Mouse (Mus musculus) midbrain, embryonic 16.5 days (tissue): Measurements from ENCODE around the gene Plxdc1. TPM values are rescaled to one million over a fixed set of nuclear protein-coding genes. Genes with fewer than 3 reads are reported as not detected.
A peak's percentile ranks its signal among the peaks of the same experiment; 100 is the strongest.

ENCODE experiments used
- ATAC-seq: fragments of 200-750 bp; cut with Nextera tagmentation; 2 replicates; pipeline ENCODE4 v1.8.0; 2017; ENCODE audit warnings: moderate TSS enrichment
- H3K27ac ChIP-seq: fragments of 300-500 bp; sonication (generic); 2 replicates; pipeline ENCODE4 v1.5.1; 2014; ENCODE audit warnings: mild to moderate bottlenecking, low read length, mixed read lengths
- H3K27me3 ChIP-seq: fragments of 300-500 bp; sonication (generic); 2 replicates; pipeline ENCODE4 v1.6.1; 2014; ENCODE audit warnings: low read depth, low read length, mixed read lengths; ENCODE audit not compliant: control insufficient read depth, insufficient read depth
- H3K36me3 ChIP-seq: fragments of 300-500 bp; sonication (generic); 2 replicates; pipeline ENCODE4 v1.6.1; 2014; ENCODE audit warnings: mild to moderate bottlenecking, low read length, moderate library complexity, mixed read lengths; ENCODE audit not compliant: control insufficient read depth, insufficient read depth
- H3K4me1 ChIP-seq: fragments of 300-500 bp; sonication (generic); 2 replicates; pipeline ENCODE4 v1.6.1; 2014; ENCODE audit warnings: mild to moderate bottlenecking, low read length, mixed read lengths; ENCODE audit not compliant: control insufficient read depth, insufficient read depth
- H3K4me2 ChIP-seq: fragments of 300-500 bp; sonication (generic); 2 replicates; pipeline ENCODE4 v1.6.1; 2014; ENCODE audit warnings: mild to moderate bottlenecking, low read length, mixed read lengths
- H3K4me3 ChIP-seq: fragments of 300-500 bp; sonication (generic); 2 replicates; pipeline ENCODE4 v1.5.1; 2014; ENCODE audit warnings: low read depth, mild to moderate bottlenecking, low read length, moderate library complexity, mixed read lengths
- H3K9ac ChIP-seq: fragments of 300-500 bp; sonication (generic); 2 replicates; pipeline ENCODE4 v1.6.1; 2014; ENCODE audit warnings: low read depth, low read length, mixed read lengths
- H3K9me3 ChIP-seq: fragments of 300-500 bp; sonication (generic); replicated peaks from 2 replicates; pipeline ENCODE4 v1.6.1; 2014; ENCODE audit warnings: mild to moderate bottlenecking, low read length, mixed read lengths; ENCODE audit not compliant: control insufficient read depth, poor library complexity, severe bottlenecking
- WGBS: fragments of 180-500 bp; shearing (Covaris S2); extraction: QIAGEN DNeasy Blood & Tissue Kit; methylation state at CpG from one replicate; pipeline ENCODE4 v1.1.7; 2014; 5-methylcytosine and 5-hydroxymethylcytosine counted together
- polyA plus RNA-seq: library from polyadenylated mRNA; unstranded; fragments of >200 nt; fragmentation: Nextera tagmentation; extraction: Ambion mirVana; gene quantifications from 2 replicates; pipeline ENCODE4 v1.2.1, GENCODE M21; 2015

Plxdc1 gene
- 2.7 and 3.1 TPM in 2 replicates for polyA plus RNA-seq

DNA sequence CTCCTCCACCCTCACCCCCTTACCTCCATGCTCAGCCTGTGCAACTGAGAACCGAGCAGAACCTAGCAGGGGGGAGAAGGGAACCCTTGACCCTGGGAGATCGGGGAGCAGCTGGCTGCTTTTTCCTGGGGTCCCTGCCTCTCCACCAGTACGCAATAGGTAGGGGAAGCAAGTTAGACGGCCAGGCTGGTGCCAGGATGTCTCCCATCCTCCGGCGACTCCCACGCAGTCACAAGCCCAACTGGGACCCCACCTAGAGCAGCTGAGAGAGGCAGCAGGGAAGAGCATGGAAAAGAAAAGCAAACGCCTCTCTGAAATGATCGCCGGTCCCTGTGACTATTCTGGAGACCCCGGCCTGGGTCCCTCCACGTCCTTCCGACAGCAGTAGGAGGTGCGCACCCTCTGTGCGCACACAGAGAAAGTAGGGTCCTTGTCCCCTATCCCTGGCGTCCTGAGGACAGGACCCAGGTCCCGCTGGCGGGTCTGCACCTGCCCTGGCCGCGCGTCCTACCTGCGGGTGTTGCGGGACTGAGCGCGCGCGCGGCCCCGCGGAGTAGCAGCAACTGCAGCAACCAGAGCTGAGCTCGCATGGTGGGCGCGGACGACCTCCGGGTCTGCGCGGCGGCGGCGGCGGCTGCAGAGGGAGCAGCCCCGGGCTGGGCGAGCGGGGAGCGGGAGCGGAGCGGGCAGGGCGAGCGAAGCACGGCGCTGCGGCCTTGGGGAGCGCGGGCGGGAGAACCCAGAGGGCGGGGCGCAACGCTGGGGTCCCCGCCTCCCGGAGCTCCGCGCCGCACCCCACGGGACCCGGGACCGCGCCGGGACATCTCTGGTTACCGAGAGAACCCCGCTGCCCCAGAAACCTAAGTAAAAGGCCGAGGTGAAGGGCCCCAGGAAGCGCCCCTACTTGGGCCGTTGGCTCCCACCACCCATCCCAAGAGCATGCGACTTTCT is at the start of gene Plxdc1:
Gene Plxdc1, minus strand, starts transcription at position 718 of the 951 bp plus-strand sequence.
- peak within 1 kb of the TSS; percentile 77 for H3K4me2 ChIP-seq
- peak within 1 kb of the TSS; percentile 69 for H3K9ac ChIP-seq
- peaks cover 10% of the 10 kb centered on the region for H3K27me3 ChIP-seq
- H3K27ac ChIP-seq = no peak within 1 kb of the TSS
- H3K4me3 ChIP-seq = peak within 1 kb of the TSS; percentile 81
- WGBS = 3% methylated on average over 48 of the region's 74 CpGs
- H3K4me1 ChIP-seq = peaks cover 18% of the 10 kb centered on the region
- H3K9me3 ChIP-seq = no peaks in the 10 kb centered on the region
- ATAC-seq = no peak
- no peaks in the 10 kb centered on the region for H3K36me3 ChIP-seq

DNA sequence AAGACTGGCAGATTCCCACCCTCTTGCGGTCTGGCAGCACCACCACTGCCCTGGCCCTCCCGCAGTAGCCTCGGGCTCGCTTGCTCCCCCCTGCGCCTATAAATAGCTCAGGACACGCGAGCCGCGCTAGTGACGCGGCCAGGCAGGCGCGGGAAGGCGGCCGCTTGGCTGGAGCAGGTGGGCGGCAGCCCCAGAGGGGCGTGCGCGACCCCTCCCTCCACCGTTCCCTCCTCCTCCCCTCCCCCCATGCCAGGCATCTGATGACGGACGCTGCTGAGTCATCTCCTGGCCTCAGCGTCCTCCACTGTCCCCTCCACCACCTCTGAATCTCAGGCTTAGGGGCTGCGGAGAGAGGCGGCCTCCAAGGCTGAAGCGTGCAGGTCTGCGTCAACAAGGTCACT is 49.7 kb upstream of the Plxdc1 start:
- H3K4me1 ChIP-seq = peaks cover 17% of the 10 kb centered on the region
- H3K36me3 ChIP-seq = peaks cover 3% of the 10 kb centered on the region; the same call in 1 of the 2 replicates
- no peaks in the 10 kb centered on the region for H3K9me3 ChIP-seq
- H3K4me3 ChIP-seq = peak overlapping the region; percentile 45
- peak overlapping the region; percentile 42; the same call in 1 of the 2 replicates for H3K27ac ChIP-seq
- H3K4me2 ChIP-seq = peak overlapping the region; percentile 95
- H3K27me3 ChIP-seq = no peaks in the 10 kb centered on the region
- H3K9ac ChIP-seq = peak overlapping the region; percentile 72
- ATAC-seq = peak; percentile 64
- under 1% methylated on average over 27 of the region's 27 CpGs for WGBS

DNA sequence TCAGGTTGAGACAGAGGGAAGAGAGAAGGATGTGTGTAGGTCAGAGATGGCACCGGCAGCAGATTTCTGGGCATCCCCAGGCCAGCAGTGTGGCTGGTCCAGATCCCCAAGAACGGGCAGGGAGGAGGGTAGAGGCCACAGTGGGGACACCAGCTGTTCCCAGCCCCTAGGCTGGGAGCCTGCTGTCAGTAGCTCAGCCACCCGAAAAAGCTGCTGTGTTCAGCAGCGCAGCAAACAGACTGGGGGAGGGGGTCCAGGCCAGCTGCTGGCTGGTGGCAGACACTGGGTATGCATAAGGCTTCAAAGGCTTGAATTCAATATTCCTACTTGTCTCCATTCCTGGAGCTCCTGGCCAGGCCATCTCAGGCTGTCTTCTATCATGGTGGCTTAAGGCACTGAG is 48.6 kb upstream of the Plxdc1 start:
- H3K27ac ChIP-seq = no peak overlapping the region
- H3K4me1 ChIP-seq = peaks cover 17% of the 10 kb centered on the region
- no peak; the same call in 1 of the 2 replicates for ATAC-seq
- H3K36me3 ChIP-seq = peaks cover 10% of the 10 kb centered on the region
- H3K27me3 ChIP-seq = no peaks in the 10 kb centered on the region
- no peak overlapping the region for H3K4me3 ChIP-seq
- H3K9me3 ChIP-seq = no peaks in the 10 kb centered on the region
- no peak overlapping the region for H3K9ac ChIP-seq
- no peak overlapping the region for H3K4me2 ChIP-seq
- 9% methylated on average over 4 of the region's 4 CpGs for WGBS

DNA sequence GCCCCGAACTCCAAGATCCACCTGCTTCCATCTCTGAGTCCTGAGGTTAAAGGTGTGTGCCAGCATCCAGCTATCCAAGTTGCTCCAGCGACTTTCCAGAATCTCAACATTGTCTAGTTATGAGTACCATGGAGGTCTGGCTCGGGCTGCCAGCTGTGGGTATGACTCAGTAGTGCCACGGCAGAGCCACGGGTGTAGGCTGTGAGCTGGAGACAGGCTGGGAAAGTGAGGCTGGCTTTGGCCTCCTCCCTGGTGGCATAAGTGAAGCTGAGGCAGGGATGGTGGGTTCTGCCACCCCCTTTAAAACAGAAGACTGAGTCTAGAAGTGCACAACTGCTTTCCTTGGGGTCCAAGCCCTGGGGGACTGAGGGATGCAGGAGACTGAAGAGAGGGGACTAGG is 47.8 kb upstream of the Plxdc1 start:
- H3K4me1 ChIP-seq = peaks cover 17% of the 10 kb centered on the region
- 84% methylated on average over 5 of the region's 5 CpGs for WGBS
- H3K9ac ChIP-seq = no peak overlapping the region
- H3K27me3 ChIP-seq = no peaks in the 10 kb centered on the region
- H3K27ac ChIP-seq = no peak overlapping the region
- no peak overlapping the region for H3K4me2 ChIP-seq
- ATAC-seq = no peak
- H3K4me3 ChIP-seq = no peak overlapping the region
- no peaks in the 10 kb centered on the region for H3K9me3 ChIP-seq
- peaks cover 15% of the 10 kb centered on the region for H3K36me3 ChIP-seq

DNA sequence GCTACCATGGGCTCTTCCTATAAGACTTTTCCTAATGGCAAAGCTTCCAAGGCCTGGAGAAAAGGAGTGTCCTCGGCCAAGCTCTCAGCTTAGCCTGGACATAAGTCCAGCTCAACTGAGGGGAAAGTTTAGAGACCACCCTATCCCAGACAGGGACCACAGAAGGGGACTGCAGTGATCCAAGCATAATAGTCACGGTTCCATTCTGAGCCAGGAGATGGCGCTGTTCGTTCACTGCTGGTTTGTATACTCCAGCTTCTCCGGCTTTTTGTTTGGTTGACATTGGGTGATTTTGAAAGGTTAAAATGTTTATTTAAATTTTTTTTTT is 45.2 kb upstream of the Plxdc1 start:
- Histone ChIP-seq H3K9ac (no peak overlapping the region), H3K4me2 (no peak overlapping the region), H3K27me3 (no peaks in the 10 kb centered on the region), H3K9me3 (no peaks in the 10 kb centered on the region), H3K36me3 (peaks cover 23% of the 10 kb centered on the region), H3K27ac (no peak overlapping the region), H3K4me1 (peaks cover 27% of the 10 kb centered on the region), H3K4me3 (no peak overlapping the region)
- 2% methylated on average over 5 of the region's 5 CpGs for WGBS
- ATAC-seq = 0 out of 2 replicates have a peak, but pooled peaks have one; percentile 30

DNA sequence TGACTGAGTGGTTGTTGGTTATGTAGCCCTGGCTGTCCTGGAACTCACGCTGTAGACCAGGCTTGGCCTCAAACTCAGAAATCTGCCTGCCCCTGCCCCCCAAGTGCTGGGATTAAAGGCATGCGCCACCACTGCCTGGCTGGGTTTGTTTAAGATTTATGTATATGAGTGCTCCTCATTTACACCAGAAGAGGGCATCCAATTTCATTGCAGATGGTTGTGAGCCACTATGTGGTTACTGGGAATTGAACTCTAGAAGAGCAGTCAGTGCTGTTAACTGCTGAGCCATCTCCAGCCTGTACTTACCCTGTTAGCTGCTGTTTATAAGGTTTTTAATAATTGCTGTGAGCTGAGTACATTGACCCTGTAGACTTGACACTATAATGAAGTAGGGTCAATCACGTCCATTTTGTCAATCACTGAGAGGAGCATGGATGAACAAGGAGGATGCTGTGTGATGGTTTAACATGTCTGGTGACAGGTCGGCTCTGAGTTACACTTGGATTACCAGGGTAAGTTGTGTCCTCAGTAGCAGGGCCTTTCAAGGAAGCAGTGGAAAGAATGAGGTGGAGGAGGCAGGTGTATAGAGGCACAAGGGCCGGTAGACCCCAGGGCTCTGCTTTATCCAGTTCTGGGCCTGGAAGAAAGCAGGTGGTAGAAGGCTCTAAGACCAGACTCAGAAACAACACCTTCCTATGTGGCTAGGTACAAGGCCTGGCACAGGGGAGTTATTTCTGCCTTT is 44.6 kb upstream of the Plxdc1 start:
- ATAC-seq = no peak
- no peaks in the 10 kb centered on the region for H3K9me3 ChIP-seq
- H3K36me3 ChIP-seq = peaks cover 23% of the 10 kb centered on the region
- 55% methylated on average over 5 of the region's 5 CpGs for WGBS
- H3K27ac ChIP-seq = no peak overlapping the region
- no peaks in the 10 kb centered on the region for H3K27me3 ChIP-seq
- H3K9ac ChIP-seq = no peak overlapping the region
- H3K4me3 ChIP-seq = no peak overlapping the region
- H3K4me1 ChIP-seq = peaks cover 25% of the 10 kb centered on the region
- no peak overlapping the region for H3K4me2 ChIP-seq

DNA sequence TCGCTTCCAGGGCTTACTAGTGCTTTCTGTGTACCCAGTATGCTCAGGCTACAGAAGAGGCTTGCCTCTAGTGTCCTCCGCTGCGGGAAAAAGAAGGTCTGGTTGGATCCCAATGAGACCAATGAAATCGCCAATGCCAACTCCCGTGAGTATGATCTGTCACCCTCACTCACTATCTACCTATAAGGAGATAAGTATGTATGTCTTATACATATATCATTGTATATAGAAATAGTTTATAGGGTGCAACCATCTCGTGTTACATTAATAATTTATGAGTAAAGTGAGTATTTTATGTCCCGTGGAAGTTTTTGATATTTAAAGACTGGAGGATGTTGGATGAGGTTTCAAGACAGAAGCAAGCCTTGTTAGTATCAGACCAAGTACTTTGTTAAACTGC is 41.5 kb upstream of the Plxdc1 start:
- Histone ChIP-seq H3K27me3 (no peaks in the 10 kb centered on the region), H3K4me2 (peak overlapping the region; percentile 71), H3K4me1 (peaks cover 26% of the 10 kb centered on the region), H3K36me3 (peaks cover 23% of the 10 kb centered on the region), H3K9me3 (no peaks in the 10 kb centered on the region), H3K27ac (no peak overlapping the region), H3K4me3 (peak overlapping the region; percentile 83), H3K9ac (peak overlapping the region; percentile 98)
- no peak for ATAC-seq
- 18% methylated on average over 7 of the region's 7 CpGs for WGBS

DNA sequence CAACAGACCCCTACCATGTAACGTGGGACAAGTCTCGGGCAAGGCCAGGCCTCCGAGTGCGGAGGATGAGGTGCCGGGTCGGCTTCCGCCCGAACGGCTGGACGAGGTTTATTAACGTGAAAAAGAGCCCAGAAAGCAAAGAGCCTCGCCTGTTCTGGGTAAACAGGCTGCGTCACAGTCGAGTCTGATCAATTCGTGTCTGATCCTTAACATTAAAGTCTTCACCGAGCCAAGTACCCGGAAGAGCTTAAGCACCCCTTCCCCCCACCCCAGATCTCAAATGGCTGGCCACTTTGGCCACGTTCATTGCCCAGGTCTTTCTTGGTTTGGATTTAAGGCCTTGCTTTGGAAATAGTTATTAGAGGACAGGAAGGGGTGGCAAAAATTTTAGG is 41.0 kb upstream of the Plxdc1 start:
- ATAC-seq = no peak
- no peaks in the 10 kb centered on the region for H3K9me3 ChIP-seq
- H3K27me3 ChIP-seq = no peaks in the 10 kb centered on the region
- peak overlapping the region; percentile 71 for H3K4me2 ChIP-seq
- H3K9ac ChIP-seq = peak overlapping the region; percentile 98
- H3K4me3 ChIP-seq = peak overlapping the region; percentile 83
- peak overlapping the region; percentile 85 for H3K27ac ChIP-seq
- WGBS = 0% methylated on average over 18 of the region's 18 CpGs
- H3K36me3 ChIP-seq = peaks cover 23% of the 10 kb centered on the region
- peaks cover 26% of the 10 kb centered on the region for H3K4me1 ChIP-seq
